Mouse (Mus musculus): Measurements from ENCODE around the gene Tmem178b. TPM values are rescaled to one million over a fixed set of nuclear protein-coding genes. Genes with fewer than 3 reads are reported as not detected.

The Tmem178b gene
- polyA plus RNA-seq, 1 experiment, result 0.02 TPM

- Histone ChIP-seq H3K36me3 (ENCODE audit: control insufficient read depth, insufficient read depth) (no peaks in the 10 kb centered on the region), H3K4me3 (no peak overlapping the region), H3K4me2 (ENCODE audit: low read depth) (no peak overlapping the region), H3K79me2 (ENCODE audit: control insufficient read depth, insufficient read depth) (no peaks in the 10 kb centered on the region), H3ac (ENCODE audit: control insufficient read depth, insufficient read length) (no peak overlapping the region), H3K27me3 (ENCODE audit: control insufficient read depth, insufficient read depth, insufficient read length) (peaks cover 13% of the 10 kb centered on the region)
- TF ChIP-seq SRF (IDR thresholded peaks at IDR 0.05; ENCODE audit: control insufficient read depth, insufficient read length, low read depth) (no peak), MAX (IDR thresholded peaks at IDR 0.05; ENCODE audit: low read depth) (no peak), REST (IDR thresholded peaks at IDR 0.05; ENCODE audit: insufficient read depth, insufficient read length) (no peak), USF1 (IDR thresholded peaks at IDR 0.05; ENCODE audit: low read depth) (no peak), MYOD1 (IDR thresholded peaks at IDR 0.05; ENCODE audit: control insufficient read depth in 1 of 3, insufficient read length in 2 of 3, low read depth in 2 of 3) (no peak), MYOG (IDR thresholded peaks at IDR 0.05; ENCODE audit: control insufficient read depth in 1 of 3, insufficient read depth in 1 of 3, insufficient read length in 2 of 3, low read depth in 2 of 3) (no peak), POLR2AphosphoS2 (IDR thresholded peaks at IDR 0.05; ENCODE audit: insufficient read length, low read depth) (no peak)
These were observed 329.5 kb downstream of the Tmem178b start for GRCm38 (mm10) chr6:40202602-40203001.

- H3K4me3 ChIP-seq, result no peak overlapping the region
- no peak overlapping the region for H3ac ChIP-seq (ENCODE audit: control insufficient read depth, insufficient read length)
- no peaks in the 10 kb centered on the region for H3K36me3 ChIP-seq (ENCODE audit: control insufficient read depth, insufficient read depth)
- no peaks in the 10 kb centered on the region for H3K79me2 ChIP-seq (ENCODE audit: control insufficient read depth, insufficient read depth)
- H3K4me2 ChIP-seq (ENCODE audit: low read depth), result no peak overlapping the region
- H3K27me3 ChIP-seq (ENCODE audit: control insufficient read depth, insufficient read depth, insufficient read length), result peaks cover 9% of the 10 kb centered on the region
- no peak for TF ChIP-seq POLR2A (IDR thresholded peaks at IDR 0.05; ENCODE audit: insufficient read length, low read depth)
- no peak for TF ChIP-seq MYOG (IDR thresholded peaks at IDR 0.05; ENCODE audit: control insufficient read depth in 1 of 3, insufficient read depth in 1 of 3, insufficient read length in 2 of 3, low read depth in 2 of 3)
- TF ChIP-seq TCF3 (IDR thresholded peaks at IDR 0.05; ENCODE audit: insufficient read length, low read depth), result no peak
- no peak for TF ChIP-seq CEBPB (IDR thresholded peaks at IDR 0.05; ENCODE audit: insufficient read depth, poor library complexity, severe bottlenecking)
- no peak for TF ChIP-seq MYOD1 (IDR thresholded peaks at IDR 0.05; ENCODE audit: control insufficient read depth in 1 of 3, insufficient read length in 2 of 3, low read depth in 2 of 3)
- no peak for TF ChIP-seq POLR2AphosphoS2 (IDR thresholded peaks at IDR 0.05; ENCODE audit: insufficient read length, low read depth)
- no peak for TF ChIP-seq TCF12 (IDR thresholded peaks at IDR 0.05; ENCODE audit: insufficient read depth, poor library complexity, severe bottlenecking)
- no peak for TF ChIP-seq E2F4 (IDR thresholded peaks at IDR 0.05; ENCODE audit: insufficient read depth)
- TF ChIP-seq USF1 (IDR thresholded peaks at IDR 0.05; ENCODE audit: low read depth), result no peak
- no peak for TF ChIP-seq REST (IDR thresholded peaks at IDR 0.05; ENCODE audit: insufficient read depth, insufficient read length)
- no peak for TF ChIP-seq MAX (IDR thresholded peaks at IDR 0.05; ENCODE audit: low read depth)
These were observed 332.3 kb downstream of the Tmem178b start for GRCm38 (mm10) chr6:40205380-40205779.

GRCm38 (mm10) chr6:40208014-40208413 lies 334.9 kb downstream of the Tmem178b start:
- TF ChIP-seq TCF12 (IDR thresholded peaks at IDR 0.05; ENCODE audit: insufficient read depth, poor library complexity, severe bottlenecking) (no peak), MAX (IDR thresholded peaks at IDR 0.05; ENCODE audit: low read depth) (no peak), POLR2AphosphoS2 (IDR thresholded peaks at IDR 0.05; ENCODE audit: insufficient read length, low read depth) (no peak), MYOG (IDR thresholded peaks at IDR 0.05; ENCODE audit: control insufficient read depth in 1 of 3, insufficient read depth in 1 of 3, insufficient read length in 2 of 3, low read depth in 2 of 3) (no peak), E2F4 (IDR thresholded peaks at IDR 0.05; ENCODE audit: insufficient read depth) (no peak), REST (IDR thresholded peaks at IDR 0.05; ENCODE audit: insufficient read depth, insufficient read length) (no peak), MYOD1 (IDR thresholded peaks at IDR 0.05; ENCODE audit: control insufficient read depth in 1 of 3, insufficient read length in 2 of 3, low read depth in 2 of 3) (no peak), POLR2A (IDR thresholded peaks at IDR 0.05; ENCODE audit: insufficient read length, low read depth) (no peak), USF1 (IDR thresholded peaks at IDR 0.05; ENCODE audit: low read depth) (no peak), SRF (IDR thresholded peaks at IDR 0.05; ENCODE audit: control insufficient read depth, insufficient read length, low read depth) (no peak), TCF3 (IDR thresholded peaks at IDR 0.05; ENCODE audit: insufficient read length, low read depth) (no peak)
- Histone ChIP-seq H3K4me3 (no peak overlapping the region), H3K79me2 (ENCODE audit: control insufficient read depth, insufficient read depth) (no peaks in the 10 kb centered on the region), H3K4me2 (ENCODE audit: low read depth) (no peak overlapping the region), H3K36me3 (ENCODE audit: control insufficient read depth, insufficient read depth) (no peaks in the 10 kb centered on the region), H3ac (ENCODE audit: control insufficient read depth, insufficient read length) (no peak overlapping the region), H3K27me3 (ENCODE audit: control insufficient read depth, insufficient read depth, insufficient read length) (peaks cover 9% of the 10 kb centered on the region)

GRCm38 (mm10) chr6:40209172-40209571 lies 336.1 kb downstream of the Tmem178b start:
- Histone ChIP-seq H3K4me2 (ENCODE audit: low read depth) (no peak overlapping the region), H3K4me3 (no peak overlapping the region), H3K27me3 (ENCODE audit: control insufficient read depth, insufficient read depth, insufficient read length) (peaks cover 9% of the 10 kb centered on the region), H3ac (ENCODE audit: control insufficient read depth, insufficient read length) (no peak overlapping the region), H3K79me2 (ENCODE audit: control insufficient read depth, insufficient read depth) (no peaks in the 10 kb centered on the region), H3K36me3 (ENCODE audit: control insufficient read depth, insufficient read depth) (no peaks in the 10 kb centered on the region)
- no peak for TF ChIP-seq MAX (IDR thresholded peaks at IDR 0.05; ENCODE audit: low read depth)

GRCm38 (mm10) chr6:40217154-40217553 lies 344.1 kb downstream of the Tmem178b start:
- Histone ChIP-seq H3K27me3 (ENCODE audit: control insufficient read depth, insufficient read depth, insufficient read length) (no peaks in the 10 kb centered on the region), H3ac (ENCODE audit: control insufficient read depth, insufficient read length) (no peak overlapping the region), H3K4me2 (ENCODE audit: low read depth) (no peak overlapping the region), H3K4me3 (no peak overlapping the region), H3K36me3 (ENCODE audit: control insufficient read depth, insufficient read depth) (no peaks in the 10 kb centered on the region), H3K79me2 (ENCODE audit: control insufficient read depth, insufficient read depth) (no peaks in the 10 kb centered on the region)
- TF ChIP-seq REST (IDR thresholded peaks at IDR 0.05; ENCODE audit: insufficient read depth, insufficient read length), result no peak
- no peak for TF ChIP-seq CEBPB (IDR thresholded peaks at IDR 0.05; ENCODE audit: insufficient read depth, poor library complexity, severe bottlenecking)
- TF ChIP-seq POLR2AphosphoS2 (IDR thresholded peaks at IDR 0.05; ENCODE audit: insufficient read length, low read depth), result no peak
- no peak for TF ChIP-seq USF1 (IDR thresholded peaks at IDR 0.05; ENCODE audit: low read depth)
- TF ChIP-seq SRF (IDR thresholded peaks at IDR 0.05; ENCODE audit: control insufficient read depth, insufficient read length, low read depth), result no peak
- TF ChIP-seq MYOD1 (IDR thresholded peaks at IDR 0.05; ENCODE audit: control insufficient read depth in 1 of 3, insufficient read length in 2 of 3, low read depth in 2 of 3), result no peak
- TF ChIP-seq POLR2A (IDR thresholded peaks at IDR 0.05; ENCODE audit: insufficient read length, low read depth), result no peak
- TF ChIP-seq TCF3 (IDR thresholded peaks at IDR 0.05; ENCODE audit: insufficient read length, low read depth), result no peak
- TF ChIP-seq TCF12 (IDR thresholded peaks at IDR 0.05; ENCODE audit: insufficient read depth, poor library complexity, severe bottlenecking), result no peak
- no peak for TF ChIP-seq MYOG (IDR thresholded peaks at IDR 0.05; ENCODE audit: control insufficient read depth in 1 of 3, insufficient read depth in 1 of 3, insufficient read length in 2 of 3, low read depth in 2 of 3)
- no peak for TF ChIP-seq E2F4 (IDR thresholded peaks at IDR 0.05; ENCODE audit: insufficient read depth)
- no peak for TF ChIP-seq MAX (IDR thresholded peaks at IDR 0.05; ENCODE audit: low read depth)

All from myocyte (in vitro differentiated cells).